Mouse (Mus musculus) kidney, adult 2 months (tissue): Measurements from ENCODE around the gene Olfr692. TPM values are rescaled to one million over a fixed set of nuclear protein-coding genes. Genes with fewer than 3 reads are reported as not detected.

Experiments used
- DNase-seq: peaks from one replicate; pipeline ENCODE4 v3.0.0; 2021
- H3K27ac ChIP-seq: fragments of 200-500 bp; 2 replicates; pipeline ENCODE4 v1.5.1; 2012; ENCODE audit warnings: low read depth, low read length, control low read depth, inconsistent platforms; ENCODE audit not compliant: insufficient read depth
- H3K27me3 ChIP-seq: fragments of 200-500 bp; replicated peaks from 2 replicates; pipeline ENCODE4 v1.6.1; 2012; ENCODE audit warnings: mild to moderate bottlenecking, moderate library complexity, low read length, inconsistent platforms; ENCODE audit not compliant: control insufficient read depth, insufficient read depth
- H3K36me3 ChIP-seq: fragments of 200-500 bp; 2 replicates; pipeline ENCODE4 v1.6.1; 2012; ENCODE audit warnings: mild to moderate bottlenecking, moderate library complexity, low read length, inconsistent platforms; ENCODE audit not compliant: control insufficient read depth, insufficient read depth
- H3K4me1 ChIP-seq: fragments of 200-500 bp; 2 replicates; pipeline ENCODE4 v1.6.1; 2011; ENCODE audit warnings: low read length; ENCODE audit not compliant: control insufficient read depth, insufficient read depth
- H3K4me3 ChIP-seq: fragments of 200-500 bp; 2 replicates; pipeline ENCODE4 v1.5.1; 2011; ENCODE audit warnings: mild to moderate bottlenecking, low read depth, low read length, control low read depth; ENCODE audit not compliant: insufficient read depth
- CTCF ChIP-seq: fragments of 200-500 bp; conservative IDR thresholded peaks from 2 replicates; pipeline ENCODE4 v1.5.1; 2011; ENCODE audit warnings: low read depth, mild to moderate bottlenecking, control low read depth, low read length, moderate library complexity, mixed read lengths; ENCODE audit not compliant: insufficient read depth, insufficient read length
- POLR2A ChIP-seq: fragments of 200-500 bp; IDR thresholded peaks from one replicate; pipeline ENCODE4 v1.6.1; 2011; ENCODE audit warnings: low read depth, low read length, control low read depth
- WGBS: fragments of 180-500 bp; shearing (Covaris S2); methylation state at CpG from one replicate; pipeline ENCODE4 v1.1.7; 2018; 5-methylcytosine and 5-hydroxymethylcytosine counted together
- polyA plus RNA-seq: library from polyadenylated mRNA; depleted of rRNA; stranded (reverse); fragments of >200 nt; gene quantifications from 2 replicates; pipeline ENCODE4 v1.2.3, GENCODE M21; 2012

Olfr692 gene
- polyA plus RNA-seq, 1 experiment = not detected

GRCm38 (mm10) chr7:105367268-105367667 is 762 bp upstream of the Olfr692 start:
- no peak for DNase-seq
- 87% methylated on average over 5 of the region's 5 CpGs for WGBS
- Histone ChIP-seq H3K4me3 (no peak overlapping the region), H3K36me3 (no peaks in the 10 kb centered on the region), H3K27ac (no peak overlapping the region), H3K27me3 (no peaks in the 10 kb centered on the region), H3K4me1 (no peaks in the 10 kb centered on the region)
- TF ChIP-seq POLR2A = no peak
- TF ChIP-seq CTCF = no peak

GRCm38 (mm10) chr7:105368521-105368920 is 491 bp downstream of the Olfr692 start:
- Histone ChIP-seq H3K36me3 (no peaks in the 10 kb centered on the region), H3K4me1 (no peaks in the 10 kb centered on the region), H3K4me3 (no peak overlapping the region), H3K27ac (no peak overlapping the region), H3K27me3 (no peaks in the 10 kb centered on the region)
- DNase-seq = no peak
- WGBS = 92% methylated on average over 4 of the region's 4 CpGs
- TF ChIP-seq CTCF (no peak), POLR2A (no peak)

GRCm38 (mm10) chr7:105372912-105373311 is 4.9 kb downstream of the Olfr692 start:
- WGBS = 83% methylated on average over 1 of the region's 1 CpGs
- no peaks in the 10 kb centered on the region for H3K4me1 ChIP-seq
- H3K4me3 ChIP-seq = no peak overlapping the region
- H3K36me3 ChIP-seq = peaks cover under 1% of the 10 kb centered on the region; the same call in 1 of the 2 replicates
- H3K27me3 ChIP-seq = no peaks in the 10 kb centered on the region
- no peak for TF ChIP-seq POLR2A
- TF ChIP-seq CTCF = no peak
- H3K27ac ChIP-seq = no peak overlapping the region
- DNase-seq = no peak

GRCm38 (mm10) chr7:105373509-105373908 is 5.5 kb downstream of the Olfr692 start:
- no peaks in the 10 kb centered on the region for H3K27me3 ChIP-seq
- no peak for TF ChIP-seq CTCF
- no peak for TF ChIP-seq POLR2A
- no peak for DNase-seq
- peaks cover 6% of the 10 kb centered on the region for H3K36me3 ChIP-seq
- no peaks in the 10 kb centered on the region for H3K4me1 ChIP-seq
- 86% methylated on average over 4 of the region's 4 CpGs for WGBS
- no peak overlapping the region for H3K27ac ChIP-seq
- no peak overlapping the region for H3K4me3 ChIP-seq

GRCm38 (mm10) chr7:105373976-105374375 is 5.9 kb downstream of the Olfr692 start:
- no peaks in the 10 kb centered on the region for H3K4me1 ChIP-seq
- H3K27me3 ChIP-seq = no peaks in the 10 kb centered on the region
- H3K36me3 ChIP-seq = peaks cover 10% of the 10 kb centered on the region
- DNase-seq = no peak
- H3K27ac ChIP-seq = no peak overlapping the region
- WGBS = 94% methylated on average over 3 of the region's 3 CpGs
- no peak for TF ChIP-seq POLR2A
- no peak for TF ChIP-seq CTCF
- no peak overlapping the region for H3K4me3 ChIP-seq

- Histone ChIP-seq H3K4me1 (no peaks in the 10 kb centered on the region), H3K27ac (no peak within 1 kb of the TSS), H3K27me3 (no peaks in the 10 kb centered on the region), H3K36me3 (peaks cover 16% of the 10 kb centered on the region), H3K4me3 (no peak within 1 kb of the TSS)
- DNase-seq = no peak
- 92% methylated on average over 1 of the region's 1 CpGs for WGBS
- TF ChIP-seq CTCF (no peak), POLR2A (no peak)
These were observed 6.8 kb downstream of the Olfr692 start, which contains the start of gene Gm5901 for GRCm38 (mm10) chr7:105374866-105375265. Gm5901 (plus strand) TSS chr7:105375038.

GRCm38 (mm10) chr7:105380329-105380728 is 12.3 kb downstream of the Olfr692 start:
- Histone ChIP-seq H3K4me3 (no peak overlapping the region), H3K36me3 (peaks cover 29% of the 10 kb centered on the region), H3K27me3 (no peaks in the 10 kb centered on the region), H3K4me1 (no peaks in the 10 kb centered on the region), H3K27ac (no peak overlapping the region)
- 95% methylated on average over 3 of the region's 3 CpGs for WGBS
- TF ChIP-seq POLR2A (no peak), CTCF (no peak)
- DNase-seq = no peak
